Mouse (Mus musculus) limb, embryonic 12.5 days (tissue): ENCODE data around the gene Terb2. TPM values are rescaled to one million over a fixed set of nuclear protein-coding genes. Genes with fewer than 3 reads are reported as not detected.
"Not testable (repeated sequence)": the region's sequence is repeated elsewhere in the genome, so short reads cannot be mapped to it uniquely, and the experiment has no call there.

ENCODE experiments used
- ATAC-seq: fragments of 200-750 bp; cut with Nextera tagmentation; 2 replicates; pipeline ENCODE4 v1.8.0; 2017; ENCODE audit warnings: low read depth, moderate TSS enrichment; ENCODE audit not compliant: insufficient number of reproducible peaks, insufficient read depth, low FRiP score, low TSS enrichment
- H3K27ac ChIP-seq: fragments of 300-500 bp; sonication (generic); 2 replicates; pipeline ENCODE4 v1.5.1; 2016; ENCODE audit warnings: mild to moderate bottlenecking, moderate library complexity
- H3K27me3 ChIP-seq: fragments of 300-500 bp; sonication (generic); 2 replicates; pipeline ENCODE4 v1.6.1; 2016; ENCODE audit warnings: mild to moderate bottlenecking, moderate library complexity
- H3K36me3 ChIP-seq: fragments of 300-500 bp; sonication (generic); 2 replicates; pipeline ENCODE4 v1.6.1; 2016; ENCODE audit warnings: mild to moderate bottlenecking, moderate library complexity
- H3K4me1 ChIP-seq: fragments of 300-500 bp; sonication (generic); replicated peaks from 2 replicates; pipeline ENCODE4 v1.6.1; 2016
- H3K4me2 ChIP-seq: fragments of 300-500 bp; sonication (generic); 2 replicates; pipeline ENCODE4 v1.6.1; 2016; ENCODE audit warnings: mild to moderate bottlenecking, moderate library complexity
- H3K4me3 ChIP-seq: fragments of 300-500 bp; sonication (generic); replicated peaks from 2 replicates; pipeline ENCODE4 v1.5.1; 2016; ENCODE audit warnings: mild to moderate bottlenecking
- H3K9ac ChIP-seq: fragments of 300-500 bp; sonication (generic); replicated peaks from 2 replicates; pipeline ENCODE4 v1.6.1; 2016; ENCODE audit warnings: mild to moderate bottlenecking, moderate library complexity
- H3K9me3 ChIP-seq: fragments of 300-500 bp; sonication (generic); 2 replicates; pipeline ENCODE4 v1.6.1; 2016; ENCODE audit warnings: mild to moderate bottlenecking, moderate library complexity
- whole genome bisulfite sequencing: fragments of 180-500 bp; shearing (Covaris S2); methylation state at CpG from one replicate; pipeline ENCODE4 v1.1.7; 2016; 5-methylcytosine and 5-hydroxymethylcytosine counted together
- polyA plus RNA-seq: library from polyadenylated mRNA; unstranded; fragments of >200 nt; fragmentation: Nextera tagmentation; extraction: Ambion mirVana; gene quantifications from 2 replicates; pipeline ENCODE4 v1.2.1, GENCODE M21; 2016

The Terb2 gene
- polyA plus RNA-seq, 1 experiment from 2014 or later, result not detected

DNA sequence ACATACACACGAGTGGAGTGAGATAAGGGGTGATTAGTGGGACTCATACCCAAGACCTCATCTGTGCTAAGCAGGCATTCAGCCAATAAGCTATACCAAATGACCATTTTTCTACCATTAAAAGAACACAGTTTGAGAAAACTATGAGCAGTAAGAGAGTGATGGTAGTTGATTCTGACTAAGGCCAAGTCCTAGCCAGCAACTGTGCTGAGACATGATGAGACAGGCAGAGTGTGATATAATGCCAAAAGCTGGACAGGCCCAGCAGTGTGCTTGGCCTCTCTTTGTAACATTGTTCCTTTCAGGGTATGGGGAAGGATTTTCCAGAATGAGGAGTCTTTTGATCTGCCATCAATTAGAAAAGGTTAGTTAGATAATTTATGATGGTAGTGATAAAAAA is 15.4 kb downstream of the Terb2 start:
- no peak overlapping the region for H3K27ac ChIP-seq
- 87% methylated on average over 1 of the region's 1 CpGs for WGBS
- H3K9me3 ChIP-seq, result no peaks in the 10 kb centered on the region
- no peaks in the 10 kb centered on the region for H3K27me3 ChIP-seq
- H3K4me1 ChIP-seq, result no peaks in the 10 kb centered on the region
- no peaks in the 10 kb centered on the region for H3K36me3 ChIP-seq
- H3K4me2 ChIP-seq, result no peak overlapping the region
- no peak overlapping the region for H3K4me3 ChIP-seq
- no peak for ATAC-seq
- H3K9ac ChIP-seq, result no peak overlapping the region

DNA sequence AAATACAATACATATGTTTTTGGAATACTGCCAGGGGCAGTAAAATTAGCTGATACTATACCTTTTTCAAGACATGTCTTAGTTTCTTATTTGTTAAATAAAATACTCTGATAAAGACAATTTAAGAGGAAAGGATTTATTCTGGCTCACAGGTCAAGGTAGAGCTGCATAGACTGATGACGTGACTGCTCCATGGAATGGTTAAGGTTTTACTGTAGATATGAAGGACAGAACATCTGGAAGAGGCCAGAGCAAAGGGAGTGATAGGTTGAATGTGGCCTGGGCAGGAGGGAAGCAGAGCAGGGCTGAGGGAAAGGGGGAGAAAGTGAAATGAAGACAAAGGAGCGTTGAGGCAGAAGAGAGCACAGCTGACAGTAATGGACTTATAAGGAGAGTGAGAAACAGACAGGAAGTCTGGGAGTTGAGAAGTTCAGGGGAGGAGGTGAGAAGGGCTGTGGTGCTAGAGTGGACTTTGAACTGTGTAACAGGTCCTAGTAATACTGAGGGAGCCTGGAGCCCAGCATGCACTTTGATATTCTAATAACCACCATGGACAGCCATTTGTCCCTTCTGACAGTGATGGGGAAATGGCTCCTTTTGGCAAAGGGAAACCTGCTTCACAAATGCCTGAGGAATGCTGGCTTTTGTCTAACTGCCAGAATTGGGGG is 20.5 kb downstream of the Terb2 start:
- WGBS, result 47% methylated on average over 2 of the region's 2 CpGs
- no peak overlapping the region for H3K9ac ChIP-seq

DNA sequence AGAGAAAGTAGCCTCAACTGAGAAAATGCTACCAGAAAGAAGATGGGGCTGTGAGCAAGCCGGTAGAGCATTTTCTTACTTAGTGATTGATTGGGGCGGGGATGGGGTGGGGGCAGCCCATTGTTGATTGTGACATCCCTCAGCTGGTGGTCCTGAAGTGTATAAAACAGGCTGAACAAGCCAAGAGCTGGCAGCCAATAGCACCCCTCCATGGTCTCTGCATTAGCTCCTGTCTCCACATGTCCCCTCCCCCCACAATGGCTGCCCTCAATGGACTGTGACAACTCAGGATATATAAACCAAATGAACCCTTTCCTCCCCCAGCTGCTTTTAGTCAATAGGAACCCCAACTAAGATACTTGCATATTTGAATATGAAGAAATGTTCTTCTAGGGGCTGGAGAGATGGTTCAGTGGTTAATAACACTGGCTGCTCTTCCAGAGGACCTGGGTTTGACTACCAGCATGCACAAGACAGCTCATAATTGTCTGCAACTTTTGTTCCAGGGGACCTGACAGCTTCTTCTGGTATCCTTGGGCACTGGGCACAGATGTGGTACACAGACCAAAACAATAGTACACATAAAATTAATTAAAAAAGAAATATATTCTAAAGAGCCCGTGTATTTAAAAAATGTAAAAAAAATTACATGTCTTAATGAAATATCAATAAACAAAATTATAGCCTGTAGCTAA is 24.6 kb downstream of the Terb2 start:
- 71% methylated on average over 3 of the region's 3 CpGs for WGBS
- no peak overlapping the region for H3K27ac ChIP-seq

More for the DNA sequence above, 20.5 kb downstream of the Terb2 start:
- no peak overlapping the region for H3K27ac ChIP-seq
- no peak for ATAC-seq
- H3K4me2 ChIP-seq, result no peak overlapping the region
- H3K4me3 ChIP-seq, result no peak overlapping the region
- H3K27me3 ChIP-seq, result no peaks in the 10 kb centered on the region
- H3K9me3 ChIP-seq, result no peaks in the 10 kb centered on the region
- no peaks in the 10 kb centered on the region for H3K36me3 ChIP-seq
- H3K4me1 ChIP-seq, result no peaks in the 10 kb centered on the region

DNA sequence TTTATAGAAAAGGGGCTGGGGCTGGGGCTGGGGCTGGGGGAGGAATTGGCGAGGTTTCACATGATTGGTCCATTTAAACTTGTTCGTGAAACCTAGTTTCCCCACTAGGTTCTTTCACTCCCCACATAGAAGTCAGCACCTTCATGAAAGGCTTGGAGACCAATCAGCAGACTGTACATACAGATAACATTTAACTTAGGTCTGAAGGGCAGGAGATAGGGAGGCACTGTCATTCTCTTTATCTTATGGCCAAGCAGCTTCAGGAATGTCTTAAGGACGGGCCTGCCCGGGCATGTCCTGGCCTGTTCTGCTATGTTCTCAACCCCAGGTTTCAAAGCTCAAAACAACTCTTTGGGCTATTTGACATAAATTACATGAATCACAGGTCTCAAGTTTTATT is 31.0 kb downstream of the Terb2 start:
- ATAC-seq, H3K9ac ChIP-seq, H3K9me3 ChIP-seq, H3K27ac ChIP-seq, H3K4me3 ChIP-seq, H3K4me2 ChIP-seq, H3K36me3 ChIP-seq, H3K27me3 ChIP-seq, H3K4me1 ChIP-seq: not testable (repeated sequence)
- WGBS, result 87% methylated on average over 4 of the region's 4 CpGs

More for the DNA sequence above, 24.6 kb downstream of the Terb2 start:
- H3K9me3 ChIP-seq, result no peaks in the 10 kb centered on the region
- H3K4me2 ChIP-seq, result no peak overlapping the region
- H3K27me3 ChIP-seq, result no peaks in the 10 kb centered on the region
- H3K4me3 ChIP-seq, result no peak overlapping the region
- no peak overlapping the region for H3K9ac ChIP-seq
- no peak for ATAC-seq
- H3K4me1 ChIP-seq, result no peaks in the 10 kb centered on the region
- no peaks in the 10 kb centered on the region for H3K36me3 ChIP-seq

DNA sequence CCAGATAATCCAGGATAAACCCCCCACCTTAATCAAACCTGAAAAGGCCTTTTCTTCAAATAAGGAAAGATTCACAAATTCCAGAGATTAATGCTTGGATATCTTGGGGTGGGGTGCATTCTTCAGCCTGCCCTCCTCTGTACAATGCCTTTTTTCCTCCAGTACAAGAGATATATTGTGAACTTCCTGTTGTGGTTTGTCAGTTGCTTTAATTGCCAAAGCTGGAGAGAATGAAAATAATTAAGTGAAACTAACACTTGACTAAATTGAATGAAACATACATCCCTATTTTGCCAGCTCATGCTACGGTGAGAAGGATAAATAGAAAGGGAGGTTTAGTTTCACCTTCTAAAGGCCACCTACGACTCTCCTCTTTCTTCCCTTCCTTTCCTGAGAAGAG is 32.2 kb downstream of the Terb2 start:
- H3K4me1 ChIP-seq, result no peaks in the 10 kb centered on the region
- no peaks in the 10 kb centered on the region for H3K9me3 ChIP-seq
- H3K9ac ChIP-seq, result no peak overlapping the region
- no peaks in the 10 kb centered on the region for H3K27me3 ChIP-seq
- H3K27ac ChIP-seq, result no peak overlapping the region
- 88% methylated on average over 2 of the region's 2 CpGs for WGBS
- ATAC-seq, result no peak
- H3K36me3 ChIP-seq, result no peaks in the 10 kb centered on the region
- H3K4me3 ChIP-seq, result no peak overlapping the region
- H3K4me2 ChIP-seq, result no peak overlapping the region

DNA sequence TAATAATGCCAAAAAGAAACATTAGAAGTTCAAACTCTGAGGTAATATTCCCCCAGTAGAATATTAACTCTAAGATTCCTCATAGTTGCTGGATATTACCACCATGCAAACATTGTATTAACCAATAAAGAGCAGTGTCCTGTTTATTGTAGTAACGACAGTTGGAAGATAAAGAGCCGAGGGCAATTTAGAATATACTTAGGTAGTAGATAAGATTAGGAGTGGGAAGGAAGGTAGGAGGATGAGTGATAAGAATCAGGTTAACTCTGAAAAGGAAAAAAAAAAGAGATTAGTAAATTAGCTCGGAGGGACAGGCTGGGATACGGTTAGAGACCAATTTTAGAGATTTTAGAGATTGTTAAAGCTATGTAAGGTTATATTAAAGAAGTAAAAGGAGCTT is 35.3 kb downstream of the Terb2 start:
- Histone ChIP-seq H3K9ac (no peak overlapping the region), H3K4me2 (no peak overlapping the region), H3K9me3 (no peaks in the 10 kb centered on the region), H3K36me3 (no peaks in the 10 kb centered on the region), H3K27ac (no peak overlapping the region), H3K4me1 (no peaks in the 10 kb centered on the region), H3K4me3 (no peak overlapping the region), H3K27me3 (no peaks in the 10 kb centered on the region)
- WGBS, result 59% methylated on average over 4 of the region's 4 CpGs
- ATAC-seq, result no peak

DNA sequence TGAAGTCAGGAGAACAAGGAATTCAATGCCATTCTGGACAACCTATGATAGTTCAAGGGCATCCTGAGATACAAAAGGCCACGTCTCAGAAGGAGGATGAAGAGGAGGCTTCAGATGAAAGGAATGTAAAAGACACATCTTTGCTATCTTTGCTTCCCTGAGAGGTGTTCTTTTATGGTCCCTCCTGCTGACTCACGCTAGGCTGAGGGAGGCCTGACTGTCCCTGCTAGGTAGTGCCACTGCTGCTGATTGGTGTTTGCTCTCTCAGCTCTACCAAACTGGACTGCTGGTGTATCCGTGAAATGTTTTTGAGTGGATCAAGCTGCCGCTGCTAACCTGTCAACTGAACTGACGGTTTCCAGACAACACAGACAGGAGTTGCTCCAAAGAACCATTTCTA is 35.7 kb downstream of the Terb2 start:
- H3K27me3 ChIP-seq, result no peaks in the 10 kb centered on the region
- no peak overlapping the region for H3K4me3 ChIP-seq
- no peak overlapping the region for H3K4me2 ChIP-seq
- WGBS, result 22% methylated on average over 5 of the region's 5 CpGs
- no peak overlapping the region for H3K27ac ChIP-seq
- no peak for ATAC-seq
- H3K9me3 ChIP-seq, result no peaks in the 10 kb centered on the region
- no peaks in the 10 kb centered on the region for H3K36me3 ChIP-seq
- H3K4me1 ChIP-seq, result no peaks in the 10 kb centered on the region
- H3K9ac ChIP-seq, result no peak overlapping the region

DNA sequence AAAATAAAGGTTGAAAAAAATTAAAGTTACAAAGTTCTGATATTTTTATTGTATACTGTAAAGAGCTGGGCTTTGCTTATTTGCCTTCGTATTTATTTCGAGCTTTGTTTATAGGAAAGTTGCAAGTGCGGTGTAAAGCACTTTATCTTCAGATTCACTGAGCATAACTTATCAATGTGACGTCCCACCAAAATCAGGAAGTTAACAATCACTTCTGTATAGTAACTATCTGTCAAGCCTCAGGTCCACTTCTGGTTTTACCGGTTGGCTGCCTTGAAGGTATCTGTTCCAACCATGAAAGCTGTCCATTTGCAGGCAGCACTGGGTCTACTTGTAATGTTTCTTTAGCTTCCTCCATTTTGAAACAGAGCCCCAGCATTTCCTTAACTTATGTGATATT is 36.2 kb downstream of the Terb2 start:
- H3K27ac ChIP-seq, result no peak overlapping the region
- no peak overlapping the region for H3K9ac ChIP-seq
- no peak overlapping the region for H3K4me2 ChIP-seq
- H3K36me3 ChIP-seq, result no peaks in the 10 kb centered on the region
- H3K27me3 ChIP-seq, result no peaks in the 10 kb centered on the region
- no peaks in the 10 kb centered on the region for H3K4me1 ChIP-seq
- WGBS, result 84% methylated on average over 5 of the region's 5 CpGs
- no peaks in the 10 kb centered on the region for H3K9me3 ChIP-seq
- H3K4me3 ChIP-seq, result no peak overlapping the region
- ATAC-seq, result no peak

DNA sequence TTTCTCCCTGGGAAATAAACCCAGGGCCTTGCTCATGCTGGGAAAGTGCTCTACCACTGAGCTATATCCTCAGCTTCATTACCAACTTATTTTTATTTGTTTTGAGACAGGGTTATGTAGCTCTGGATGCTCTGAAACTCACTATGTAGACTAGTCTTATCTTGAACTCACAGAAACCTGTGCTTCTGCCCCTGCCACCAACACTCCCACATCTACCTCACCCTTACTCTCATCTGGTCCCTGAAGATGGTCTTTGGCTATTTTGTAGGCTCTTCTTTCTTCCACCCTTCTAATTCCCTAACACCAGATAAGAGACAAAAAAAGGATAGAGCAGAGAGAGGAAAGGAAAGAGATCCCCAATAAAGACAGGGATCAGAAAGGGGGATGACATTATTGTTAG is 37.6 kb downstream of the Terb2 start:
- no peaks in the 10 kb centered on the region for H3K4me1 ChIP-seq
- no peaks in the 10 kb centered on the region for H3K36me3 ChIP-seq
- H3K4me3 ChIP-seq, result no peak overlapping the region
- no peaks in the 10 kb centered on the region for H3K27me3 ChIP-seq
- no peak overlapping the region for H3K27ac ChIP-seq
- no peak overlapping the region for H3K4me2 ChIP-seq
- no peak overlapping the region for H3K9ac ChIP-seq
- ATAC-seq, result no peak
- H3K9me3 ChIP-seq, result no peaks in the 10 kb centered on the region

DNA sequence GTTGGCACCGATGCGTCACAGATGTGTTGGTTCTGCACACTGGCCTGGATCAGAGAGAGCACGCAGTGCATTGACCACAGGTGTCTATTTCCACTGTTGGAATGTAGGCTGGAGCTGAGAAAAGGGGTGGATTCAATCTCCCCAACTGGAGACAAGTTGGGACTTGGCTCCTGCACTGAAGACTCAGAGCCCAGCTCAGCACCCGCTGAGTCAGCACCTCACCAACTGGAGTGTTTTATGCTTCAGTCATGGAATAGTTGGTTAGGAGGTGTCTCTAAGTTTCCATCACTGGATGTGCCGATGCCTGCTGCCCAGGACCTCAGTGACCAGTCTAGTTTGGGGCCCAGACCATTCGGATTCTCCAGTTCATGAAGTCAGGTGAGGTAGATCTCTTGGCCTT is 44.3 kb downstream of the Terb2 start:
- Histone ChIP-seq H3K4me3 (no peak overlapping the region), H3K36me3 (no peaks in the 10 kb centered on the region), H3K4me2 (no peak overlapping the region), H3K4me1 (peaks cover 4% of the 10 kb centered on the region), H3K27ac (no peak overlapping the region), H3K9ac (no peak overlapping the region), H3K9me3 (no peaks in the 10 kb centered on the region), H3K27me3 (no peaks in the 10 kb centered on the region)
- WGBS, result 82% methylated on average over 6 of the region's 6 CpGs
- ATAC-seq, result no peak

DNA sequence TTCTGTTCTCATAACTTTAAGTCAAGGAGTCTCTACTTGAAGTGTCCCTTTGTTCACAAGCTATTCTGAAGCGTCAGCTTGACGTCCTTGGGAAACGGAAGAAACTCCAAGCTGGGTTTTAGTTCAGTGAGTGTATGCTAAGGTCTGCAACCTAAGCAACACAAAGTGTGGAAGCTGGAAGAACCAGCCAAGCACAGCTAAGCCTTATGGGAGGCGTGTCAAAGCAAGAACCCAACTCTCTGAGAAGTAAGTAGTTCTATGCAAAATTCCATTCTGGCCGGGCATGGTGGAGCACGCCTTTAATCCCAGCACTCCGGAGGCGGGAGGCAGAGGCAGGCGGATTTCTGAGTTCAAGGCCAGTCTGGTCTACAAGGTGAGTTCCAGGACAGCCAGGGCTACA is 45.5 kb downstream of the Terb2 start:
- H3K27me3 ChIP-seq, result no peaks in the 10 kb centered on the region
- H3K27ac ChIP-seq, result no peak overlapping the region
- 89% methylated on average over 9 of the region's 9 CpGs for WGBS
- H3K4me3 ChIP-seq, result no peak overlapping the region
- H3K9ac ChIP-seq, result no peak overlapping the region
- peaks cover 4% of the 10 kb centered on the region for H3K4me1 ChIP-seq
- no peaks in the 10 kb centered on the region for H3K36me3 ChIP-seq
- no peaks in the 10 kb centered on the region for H3K9me3 ChIP-seq
- no peak for ATAC-seq
- no peak overlapping the region for H3K4me2 ChIP-seq

DNA sequence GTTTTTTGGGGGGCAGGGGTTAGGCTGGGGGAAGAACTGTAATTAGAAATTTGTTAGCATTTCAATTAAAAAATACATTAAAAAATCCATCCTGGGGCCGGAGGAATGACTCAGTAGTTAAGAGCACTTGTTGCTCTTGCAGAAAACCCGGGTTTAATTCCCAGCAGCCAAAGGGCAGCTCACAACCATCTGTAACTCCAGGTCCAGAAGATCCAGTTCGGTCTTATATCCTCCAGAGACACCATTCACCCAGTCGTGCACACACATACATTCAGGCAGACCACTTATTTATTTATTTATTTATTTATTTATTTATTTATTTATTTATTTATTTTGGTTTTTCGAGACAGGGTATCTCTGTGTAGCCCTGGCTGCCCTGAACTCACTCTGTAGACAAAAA is 47.3 kb downstream of the Terb2 start:
- H3K4me2 ChIP-seq, result peak overlapping the region; percentile 87
- H3K27ac ChIP-seq, result no peak overlapping the region
- 49% methylated on average over 5 of the region's 5 CpGs for WGBS

More for the DNA sequence above, 47.3 kb downstream of the Terb2 start:
- no peak for ATAC-seq
- Histone ChIP-seq H3K27me3 (no peaks in the 10 kb centered on the region), H3K36me3 (no peaks in the 10 kb centered on the region), H3K9ac (no peak overlapping the region), H3K9me3 (no peaks in the 10 kb centered on the region), H3K4me3 (peak overlapping the region; percentile 55; the same call in 1 of the 2 replicates), H3K4me1 (peaks cover 4% of the 10 kb centered on the region)
